ENCODE assay signal across 15 mouse cellular contexts in the genomic region with DNA sequence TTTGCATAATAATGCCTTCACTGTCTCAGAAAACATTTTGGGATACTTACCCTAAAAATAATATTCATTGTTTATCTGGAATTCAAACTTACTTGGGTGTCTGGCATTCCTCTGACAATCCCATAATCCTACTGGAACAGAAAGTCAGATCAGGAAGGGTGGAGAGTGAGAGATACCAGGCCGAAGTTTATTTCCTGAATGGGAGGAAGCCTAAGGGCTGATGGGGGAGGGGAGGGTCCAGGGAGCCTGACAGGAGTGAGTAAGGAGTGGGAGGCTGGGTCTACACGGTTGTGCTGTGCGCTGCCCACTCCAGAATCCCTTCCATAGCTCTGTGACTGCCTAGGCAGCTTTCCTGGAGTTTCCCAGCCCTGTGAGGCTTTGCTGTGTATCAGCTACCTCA. TPM values are rescaled to one million over a fixed set of nuclear protein-coding genes. Genes with fewer than 3 reads are reported as not detected.
A peak's percentile ranks its signal among the peaks of the same experiment; 100 is the strongest.
DNase-seq lines count a peak whose midpoint lies in the region; ATAC-seq and TF ChIP-seq lines count a peak whose summit lies in the region.
"Had no signal": no experiment of that assay in that cellular context is flagged by ENCODE, and none has a peak within 500 bp of the region (broad histone marks: within the 10 kb centered on the region; RNA-seq: fewer than 3 reads in every experiment).

No protein-coding gene starts in this region.

- peaks cover 7% of the 10 kb centered on the region; the same call in 1 of the 2 replicates for H3K4me1 ChIP-seq in intestine, embryonic 14.5 days (replicated peaks; ENCODE audit: control insufficient read depth, insufficient read depth, low read length)
- 0 out of 2 replicates have a peak, but pooled peaks cover 3% of the 10 kb centered on the region for H3K4me1 ChIP-seq in intestine, postnatal 0 days (replicated peaks; ENCODE audit: control insufficient read depth, insufficient read depth, low read length)
- peaks cover 2% of the 10 kb centered on the region for H3K4me1 ChIP-seq in ES-Bruce4 (ENCODE audit: control insufficient read depth, insufficient read depth, low read length)
- 0 out of 2 replicates have a peak, but pooled peaks cover 4% of the 10 kb centered on the region for H3K4me1 ChIP-seq in embryonic facial prominence, embryonic 13.5 days
- H3K4me1 ChIP-seq in lung, postnatal 0 days (ENCODE audit: insufficient read depth, low read depth, low read length), result no peaks in the 10 kb centered on the region; the same call in 1 of the 2 replicates
- no peaks in the 10 kb centered on the region for H3K4me1 ChIP-seq in midbrain, embryonic 13.5 days (replicated peaks)

- no peak for ATAC-seq in intestine, embryonic 14.5 days (replicated peaks; ENCODE audit: low FRiP score, low TSS enrichment, low read depth)
- no peak for ATAC-seq in intestine, postnatal 0 days
- no peak for ATAC-seq in embryonic facial prominence, embryonic 13.5 days (ENCODE audit: insufficient number of reproducible peaks, insufficient read depth, low FRiP score, low TSS enrichment, low read depth)
- peak; percentile 33; the same call in 1 of the 2 replicates for ATAC-seq in lung, postnatal 0 days
- no peak for ATAC-seq in midbrain, embryonic 13.5 days
- ATAC-seq: forebrain, postnatal 0 days had no signal

- TF ChIP-seq EP300 in ES-Bruce4 (IDR thresholded peaks at IDR 0.05; ENCODE audit: insufficient read depth, low read depth, low read length), result peak; percentile 51; the same call in 1 of the 2 replicates
- peak; percentile 24; the same call in 1 of the 2 replicates for TF ChIP-seq EP300 in lung, postnatal 0 days (IDR thresholded peaks at IDR 0.05)

- no peak overlapping the region for H3K4me2 ChIP-seq in intestine, embryonic 14.5 days (ENCODE audit: low read length)
- H3K4me2 ChIP-seq in intestine, postnatal 0 days (replicated peaks; ENCODE audit: low read depth), result no peak overlapping the region
- H3K4me2 ChIP-seq in embryonic facial prominence, embryonic 13.5 days, result no peak overlapping the region
- H3K4me2 ChIP-seq in lung, postnatal 0 days (replicated peaks; ENCODE audit: low read depth, low read length), result no peak overlapping the region
- H3K4me2 ChIP-seq in midbrain, embryonic 13.5 days (replicated peaks), result no peak overlapping the region
- H3K4me2 ChIP-seq: limb, embryonic 15.5 days had no signal

- TF ChIP-seq POLR2A in ES-Bruce4 (IDR thresholded peaks at IDR 0.05; ENCODE audit: insufficient read depth, low read length), result no peak

- H3K4me3 ChIP-seq in intestine, embryonic 14.5 days (ENCODE audit: low read depth, low read length), result no peak overlapping the region
- no peak overlapping the region for H3K4me3 ChIP-seq in intestine, postnatal 0 days (ENCODE audit: low read depth, low read length)
- no peak overlapping the region for H3K4me3 ChIP-seq in ES-Bruce4 (ENCODE audit: low read depth, low read length)
- H3K4me3 ChIP-seq in embryonic facial prominence, embryonic 13.5 days, result no peak overlapping the region
- H3K4me3 ChIP-seq in lung, postnatal 0 days (ENCODE audit: low read depth, low read length), result no peak overlapping the region
- no peak overlapping the region for H3K4me3 ChIP-seq in midbrain, embryonic 13.5 days (replicated peaks)
- H3K4me3 ChIP-seq: limb, embryonic 15.5 days had no signal

- H3K27me3 ChIP-seq in intestine, embryonic 14.5 days (replicated peaks; ENCODE audit: control insufficient read depth, insufficient read depth, low read length), result no peaks in the 10 kb centered on the region
- no peaks in the 10 kb centered on the region for H3K27me3 ChIP-seq in intestine, postnatal 0 days (replicated peaks; ENCODE audit: control insufficient read depth, insufficient read depth, low read length)
- H3K27me3 ChIP-seq in ES-Bruce4 (ENCODE audit: control insufficient read depth, insufficient read depth, low read length, poor library complexity, severe bottlenecking), result no peaks in the 10 kb centered on the region
- H3K27me3 ChIP-seq in embryonic facial prominence, embryonic 13.5 days, result no peaks in the 10 kb centered on the region
- H3K27me3 ChIP-seq in lung, postnatal 0 days (replicated peaks; ENCODE audit: insufficient read depth, low read length), result no peaks in the 10 kb centered on the region
- H3K27me3 ChIP-seq in midbrain, embryonic 13.5 days, result no peaks in the 10 kb centered on the region
- H3K27me3 ChIP-seq: limb, embryonic 15.5 days had no signal

- TF ChIP-seq CTCF in intestine, postnatal 0 days (IDR thresholded peaks at IDR 0.05; ENCODE audit: low read depth), result no peak
- no peak for TF ChIP-seq CTCF in ES-Bruce4 (IDR thresholded peaks at IDR 0.05; ENCODE audit: low read depth, low read length)
- no peak for TF ChIP-seq CTCF in lung, postnatal 0 days (IDR thresholded peaks at IDR 0.05)

- H3K9me3 ChIP-seq in intestine, embryonic 14.5 days (ENCODE audit: control insufficient read depth, low read length), result no peaks in the 10 kb centered on the region
- no peaks in the 10 kb centered on the region for H3K9me3 ChIP-seq in intestine, postnatal 0 days (ENCODE audit: control insufficient read depth)
- no peaks in the 10 kb centered on the region for H3K9me3 ChIP-seq in ES-Bruce4 (replicated peaks; ENCODE audit: control insufficient read depth, insufficient read depth, low read length, poor library complexity, severe bottlenecking)
- H3K9me3 ChIP-seq in embryonic facial prominence, embryonic 13.5 days, result no peaks in the 10 kb centered on the region
- no peaks in the 10 kb centered on the region for H3K9me3 ChIP-seq in lung, postnatal 0 days (ENCODE audit: low read length)
- H3K9me3 ChIP-seq in midbrain, embryonic 13.5 days, result no peaks in the 10 kb centered on the region; the same call in 1 of the 2 replicates
- H3K9me3 ChIP-seq: limb, embryonic 15.5 days had no signal

- no peaks in the 10 kb centered on the region for H3K36me3 ChIP-seq in intestine, embryonic 14.5 days (ENCODE audit: control insufficient read depth, insufficient read depth, low read length)
- H3K36me3 ChIP-seq in intestine, postnatal 0 days (ENCODE audit: control insufficient read depth, insufficient read depth), result no peaks in the 10 kb centered on the region
- H3K36me3 ChIP-seq in ES-Bruce4 (ENCODE audit: control insufficient read depth, insufficient read depth, low read length, poor library complexity, severe bottlenecking), result no peaks in the 10 kb centered on the region
- no peaks in the 10 kb centered on the region for H3K36me3 ChIP-seq in embryonic facial prominence, embryonic 13.5 days
- H3K36me3 ChIP-seq in lung, postnatal 0 days (ENCODE audit: insufficient read depth, low read length), result no peaks in the 10 kb centered on the region
- no peaks in the 10 kb centered on the region for H3K36me3 ChIP-seq in midbrain, embryonic 13.5 days
- H3K36me3 ChIP-seq: limb, embryonic 15.5 days had no signal

- DNase-seq in intestine, embryonic 14.5 days (ENCODE audit: low spot score), result no peak
- DNase-seq in lung, postnatal 0 days (ENCODE audit: low spot score), result peak; percentile 49
- DNase-seq in right cerebral cortex, postnatal 25 days, result no peak
- DNase-seq in retina, postnatal 1 day, result no peak
- DNase-seq: cerebellum, adult 8-10 months; forebrain, postnatal 0 days; kidney, postnatal 14 days; midbrain, embryonic 14.5 days; thymus, adult 18-20 months had no signal

- 13% methylated on average over 3 of the region's 3 CpGs for WGBS in intestine, embryonic 14.5 days
- WGBS in intestine, postnatal 0 days, result 18% methylated on average over 3 of the region's 3 CpGs
- 23% methylated on average over 3 of the region's 3 CpGs for WGBS in embryonic facial prominence, embryonic 13.5 days
- 21% methylated on average over 3 of the region's 3 CpGs for WGBS in lung, postnatal 0 days
- WGBS in midbrain, embryonic 13.5 days, result 64% methylated on average over 3 of the region's 3 CpGs

- peak overlapping the region; percentile 57; the same call in 1 of the 2 replicates for H3K27ac ChIP-seq in intestine, embryonic 14.5 days (ENCODE audit: low read depth)
- no peak overlapping the region for H3K27ac ChIP-seq in intestine, postnatal 0 days (ENCODE audit: low read depth, low read length)
- H3K27ac ChIP-seq in ES-Bruce4 (ENCODE audit: insufficient read depth, low read length), result peak overlapping the region; percentile 74
- no peak overlapping the region for H3K27ac ChIP-seq in embryonic facial prominence, embryonic 13.5 days
- H3K27ac ChIP-seq in lung, postnatal 0 days (ENCODE audit: low read length), result peak overlapping the region; percentile 51
- no peak overlapping the region for H3K27ac ChIP-seq in midbrain, embryonic 13.5 days
- H3K27ac ChIP-seq: limb, embryonic 15.5 days had no signal

- H3K9ac ChIP-seq in intestine, embryonic 14.5 days (ENCODE audit: low read length), result no peak overlapping the region
- no peak overlapping the region for H3K9ac ChIP-seq in intestine, postnatal 0 days (ENCODE audit: low read depth, low read length)
- no peak overlapping the region for H3K9ac ChIP-seq in ES-Bruce4 (ENCODE audit: low read depth, poor library complexity, severe bottlenecking)
- H3K9ac ChIP-seq in embryonic facial prominence, embryonic 13.5 days, result peak overlapping the region; percentile 47; the same call in 1 of the 2 replicates
- H3K9ac ChIP-seq in lung, postnatal 0 days (replicated peaks; ENCODE audit: low read depth), result no peak overlapping the region
- H3K9ac ChIP-seq in midbrain, embryonic 13.5 days (replicated peaks), result no peak overlapping the region
- H3K9ac ChIP-seq: forebrain, postnatal 0 days; limb, embryonic 15.5 days had no signal

RNA-seq across cellular contexts. Expression of gene Tmbim1, which starts 4.3 kb away (rescaled TPM):
- polyA plus RNA-seq in intestine, embryonic 14.5 days (2014; fragmentation: Nextera tagmentation; extraction: Ambion mirVana), result 36.4 and 42.6 TPM in 2 replicates
- 47.4 and 49.1 TPM in 2 replicates for polyA plus RNA-seq in intestine, postnatal 0 days (2015; fragmentation: Nextera tagmentation; extraction: Ambion mirVana)
- polyA plus RNA-seq in ES-Bruce4 (2011; ENCODE audit: insufficient read depth, insufficient read length, low read depth, missing spikeins), result 58.8 and 62.2 TPM in 2 replicates
- polyA plus RNA-seq in embryonic facial prominence, embryonic 13.5 days (2015; fragmentation: Nextera tagmentation; extraction: Ambion mirVana), result 28.4 and 29.4 TPM in 2 replicates
- polyA plus RNA-seq in lung, postnatal 0 days (2015; fragmentation: Nextera tagmentation; extraction: Ambion mirVana), result 148 and 149 TPM in 2 replicates
- 6.3 and 7.1 TPM in 2 replicates for polyA plus RNA-seq in midbrain, embryonic 13.5 days (2015; fragmentation: Nextera tagmentation; extraction: Ambion mirVana)

RNA-seq across cellular contexts. Expression of gene Pnkd, which starts 25.0 kb away (rescaled TPM):
- 139 and 142 TPM in 2 replicates for polyA plus RNA-seq in intestine, embryonic 14.5 days (2014; fragmentation: Nextera tagmentation; extraction: Ambion mirVana)
- 103 and 107 TPM in 2 replicates for polyA plus RNA-seq in intestine, postnatal 0 days (2015; fragmentation: Nextera tagmentation; extraction: Ambion mirVana)
- polyA plus RNA-seq in ES-Bruce4 (2011; ENCODE audit: insufficient read depth, insufficient read length, low read depth, missing spikeins), result 40.9 and 43.6 TPM in 2 replicates
- 95.1 and 112 TPM in 2 replicates for polyA plus RNA-seq in embryonic facial prominence, embryonic 13.5 days (2015; fragmentation: Nextera tagmentation; extraction: Ambion mirVana)
- polyA plus RNA-seq in lung, postnatal 0 days (2015; fragmentation: Nextera tagmentation; extraction: Ambion mirVana), result 88.7 and 91.4 TPM in 2 replicates
- polyA plus RNA-seq in midbrain, embryonic 13.5 days (2015; fragmentation: Nextera tagmentation; extraction: Ambion mirVana), result 81.5 and 92.2 TPM in 2 replicates

RNA-seq across cellular contexts. Expression of gene Aamp, which starts 25.2 kb away (rescaled TPM):
- polyA plus RNA-seq in intestine, embryonic 14.5 days (2014; fragmentation: Nextera tagmentation; extraction: Ambion mirVana), result 252 and 269 TPM in 2 replicates
- 130 and 136 TPM in 2 replicates for polyA plus RNA-seq in intestine, postnatal 0 days (2015; fragmentation: Nextera tagmentation; extraction: Ambion mirVana)
- 96.3 and 103 TPM in 2 replicates for polyA plus RNA-seq in ES-Bruce4 (2011; ENCODE audit: insufficient read depth, insufficient read length, low read depth, missing spikeins)
- polyA plus RNA-seq in embryonic facial prominence, embryonic 13.5 days (2015; fragmentation: Nextera tagmentation; extraction: Ambion mirVana), result 224 and 225 TPM in 2 replicates
- polyA plus RNA-seq in lung, postnatal 0 days (2015; fragmentation: Nextera tagmentation; extraction: Ambion mirVana), result 213 and 214 TPM in 2 replicates
- polyA plus RNA-seq in midbrain, embryonic 13.5 days (2015; fragmentation: Nextera tagmentation; extraction: Ambion mirVana), result 198 and 203 TPM in 2 replicates

RNA-seq across cellular contexts. Expression of gene Gpbar1, which starts 31.4 kb away (rescaled TPM):
- 9.1 and 10.7 TPM in 2 replicates for polyA plus RNA-seq in intestine, embryonic 14.5 days (2014; fragmentation: Nextera tagmentation; extraction: Ambion mirVana)
- 0.78 and 0.93 TPM in 2 replicates for polyA plus RNA-seq in intestine, postnatal 0 days (2015; fragmentation: Nextera tagmentation; extraction: Ambion mirVana)
- polyA plus RNA-seq in ES-Bruce4 (2011; ENCODE audit: insufficient read depth, insufficient read length, low read depth, missing spikeins), result not detected in 2 replicates
- polyA plus RNA-seq in embryonic facial prominence, embryonic 13.5 days (2015; fragmentation: Nextera tagmentation; extraction: Ambion mirVana), result 0.20 and 0.33 TPM in 2 replicates
- 0.18 and 0.30 TPM in 2 replicates for polyA plus RNA-seq in lung, postnatal 0 days (2015; fragmentation: Nextera tagmentation; extraction: Ambion mirVana)
- polyA plus RNA-seq in midbrain, embryonic 13.5 days (2015; fragmentation: Nextera tagmentation; extraction: Ambion mirVana), result 0.24 and 0.31 TPM in 2 replicates
- polyA plus RNA-seq: forebrain, postnatal 0 days; neural tube, embryonic 14.5 days had no signal

RNA-seq across cellular contexts. Expression of gene Catip, which starts 52.1 kb away (rescaled TPM):
- polyA plus RNA-seq in intestine, embryonic 14.5 days (2014; fragmentation: Nextera tagmentation; extraction: Ambion mirVana), result 0.60 and 0.82 TPM in 2 replicates
- polyA plus RNA-seq in intestine, postnatal 0 days (2015; fragmentation: Nextera tagmentation; extraction: Ambion mirVana), result 0.25 and 0.33 TPM in 2 replicates
- 0.75 TPM in 1 of 2 replicates, not detected in the other for polyA plus RNA-seq in ES-Bruce4 (2011; ENCODE audit: insufficient read depth, insufficient read length, low read depth, missing spikeins)
- 0.63 and 0.77 TPM in 2 replicates for polyA plus RNA-seq in embryonic facial prominence, embryonic 13.5 days (2015; fragmentation: Nextera tagmentation; extraction: Ambion mirVana)
- 3.4 and 5.1 TPM in 2 replicates for polyA plus RNA-seq in lung, postnatal 0 days (2015; fragmentation: Nextera tagmentation; extraction: Ambion mirVana)
- polyA plus RNA-seq in midbrain, embryonic 13.5 days (2015; fragmentation: Nextera tagmentation; extraction: Ambion mirVana), result 0.41 and 0.62 TPM in 2 replicates

Comparison
In these comparisons a context has a peak if more than half of its experiments do, and no peak if none do; other contexts are left out.
1. H3K27ac ChIP-seq: peak in intestine, embryonic 14.5 days (single experiment), ES-Bruce4 (single experiment) and lung, postnatal 0 days (single experiment); none in intestine, postnatal 0 days (single experiment), embryonic facial prominence, embryonic 13.5 days (single experiment) and midbrain, embryonic 13.5 days (single experiment).